Mouse (Mus musculus): ENCODE results near the gene Lpar1.

The Lpar1 gene

GRCm38 (mm10) chr4:58447841-58448240 is 105.9 kb downstream of the Lpar1 start:
- DNase-seq = peak; percentile 28 to 58

- DNase-seq = peak in 1 of 2 experiments; percentile 14
Measured at GRCm38 (mm10) chr4:58445846-58446245, 107.9 kb downstream of the Lpar1 start.

- peak in 1 of 2 experiments; percentile 39 for DNase-seq
Measured at GRCm38 (mm10) chr4:58442338-58442737, 111.4 kb downstream of the Lpar1 start.

GRCm38 (mm10) chr4:58438654-58439053 is 115.0 kb downstream of the Lpar1 start:
- DNase-seq = no peak

GRCm38 (mm10) chr4:58437271-58437670 is 116.4 kb downstream of the Lpar1 start:
- no peak for DNase-seq

GRCm38 (mm10) chr4:58423276-58423930 is 130.3 kb downstream of the Lpar1 start:
- DNase-seq = no peak

GRCm38 (mm10) chr4:58419225-58419624 is 134.5 kb downstream of the Lpar1 start:
- DNase-seq = no peak

GRCm38 (mm10) chr4:58417319-58417718 is 136.4 kb downstream of the Lpar1 start:
- no peak for DNase-seq

GRCm38 (mm10) chr4:58415537-58415936 is 138.2 kb downstream of the Lpar1 start:
- no peak for DNase-seq

GRCm38 (mm10) chr4:58413188-58414185 is 140.2 kb downstream of the Lpar1 start:
- DNase-seq = no peak

GRCm38 (mm10) chr4:58401973-58402501 is 151.7 kb downstream of the Lpar1 start:
- no peak for DNase-seq

- DNase-seq = peak; percentile 33 to 40
Measured at GRCm38 (mm10) chr4:58400861-58401341, 152.8 kb downstream of the Lpar1 start.
